Mouse (Mus musculus): ENCODE measurements around the gene Tmem104.

GRCm38 (mm10) chr11:115231168-115231915, 44.1 kb downstream of the Tmem104 start:
- TF ChIP-seq CTCF (IDR thresholded peaks at IDR 0.05; ENCODE audit: low read depth, low read length): no peak
- no peak for TF ChIP-seq POLR2A (IDR thresholded peaks at IDR 0.05; ENCODE audit: extremely low read depth, insufficient read depth, low read length)

Measured in liver, adult 2 months (tissue).